ENCODE assay signal across 9 mouse cellular contexts in the genomic region with DNA sequence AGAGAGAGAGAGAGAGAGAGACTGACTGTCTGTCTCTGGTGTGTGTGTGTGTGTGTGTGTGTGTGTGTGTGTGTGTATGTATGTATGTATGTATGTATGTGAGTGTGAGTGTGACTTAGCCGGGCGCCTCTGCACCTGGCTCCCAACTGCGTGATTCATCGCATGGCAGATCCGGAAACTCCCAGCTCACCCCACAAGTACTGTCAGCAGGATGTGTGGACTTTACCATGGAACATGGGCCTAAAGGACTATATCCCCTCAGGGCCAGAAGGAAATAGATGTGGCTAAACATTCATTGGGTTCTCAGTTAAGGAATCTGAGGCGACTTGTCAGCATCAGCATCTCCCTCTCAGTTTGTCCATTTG. TPM values are rescaled to one million over a fixed set of nuclear protein-coding genes. Genes with fewer than 3 reads are reported as not detected.
DNase-seq lines count a peak whose midpoint lies in the region; ATAC-seq and TF ChIP-seq lines count a peak whose summit lies in the region.
"Had no signal": no experiment of that assay in that cellular context is flagged by ENCODE, and none has a peak within 500 bp of the region (broad histone marks: within the 10 kb centered on the region; RNA-seq: fewer than 3 reads in every experiment).

No protein-coding gene starts in this region.

- peak overlapping the region; percentile 55 for H3K9ac ChIP-seq in hindbrain, embryonic 15.5 days

- TF ChIP-seq CTCF in cerebellum, adult 2 months (IDR thresholded peaks at IDR 0.05; ENCODE audit: borderline replicate concordance, insufficient read depth, low read depth, low read length), result no peak

- H3K9me3 ChIP-seq in hindbrain, embryonic 15.5 days, result no peaks in the 10 kb centered on the region

- 8% methylated on average over 6 of the region's 6 CpGs for WGBS in cerebellum, adult 2 months
- WGBS in hindbrain, embryonic 15.5 days, result 25% methylated on average over 6 of the region's 6 CpGs

- H3K4me2 ChIP-seq in hindbrain, embryonic 15.5 days, result peak overlapping the region; percentile 56

- H3K27ac ChIP-seq in cerebellum, adult 2 months (ENCODE audit: insufficient read depth, low read length), result no peak overlapping the region
- H3K27ac ChIP-seq in hindbrain, embryonic 15.5 days (replicated peaks), result no peak overlapping the region

- no peak for ATAC-seq in hindbrain, embryonic 15.5 days (ENCODE audit: low FRiP score, low read depth)

- peak in 1 of 2 experiments; percentile 11 for DNase-seq in cerebellum, adult 2 months
- DNase-seq in cerebellum, adult 8-10 months, result no peak
- DNase-seq in urinary bladder, postnatal 14 days (ENCODE audit: low spot score), result peak; percentile 8
- DNase-seq in urinary bladder, adult 2 months (ENCODE audit: low spot score), result no peak
- peak; percentile 5 for DNase-seq in mesoderm, embryonic 11.5 days (ENCODE audit: low read depth, low spot score)
- no peak for DNase-seq in spleen, adult 12 weeks (ENCODE audit: low spot score)
- DNase-seq in gastrocnemius, postnatal 4 days (ENCODE audit: low spot score in 2 of 2), result no peak

- H3K27me3 ChIP-seq in cerebellum, adult 2 months (ENCODE audit: control insufficient read depth, insufficient read depth, low read length), result no peaks in the 10 kb centered on the region
- H3K27me3 ChIP-seq in hindbrain, embryonic 15.5 days, result no peaks in the 10 kb centered on the region
- H3K27me3 ChIP-seq: Patski had no signal

- H3K4me3 ChIP-seq in cerebellum, adult 2 months (replicated peaks; ENCODE audit: insufficient read depth, low read depth, low read length), result peak overlapping the region; percentile 73
- H3K4me3 ChIP-seq in hindbrain, embryonic 15.5 days, result peak overlapping the region; percentile 93

- peaks cover 3% of the 10 kb centered on the region; the same call in 1 of the 2 replicates for H3K36me3 ChIP-seq in hindbrain, embryonic 15.5 days

- no peak for TF ChIP-seq POLR2A in cerebellum, adult 2 months (IDR thresholded peaks at IDR 0.05; ENCODE audit: borderline replicate concordance, insufficient read depth, low read length)

- no peaks in the 10 kb centered on the region; the same call in 1 of the 2 replicates for H3K4me1 ChIP-seq in cerebellum, adult 2 months (ENCODE audit: control insufficient read depth, insufficient read depth, low read length)
- H3K4me1 ChIP-seq in hindbrain, embryonic 15.5 days (replicated peaks), result peaks cover 20% of the 10 kb centered on the region

RNA-seq across cellular contexts. Expression of gene Efl1, which starts 0.6 kb away (rescaled TPM):
- 8.9 and 9.2 TPM in 2 replicates for polyA plus RNA-seq in cerebellum, adult 2 months (2012; rRNA removed)
- polyA plus RNA-seq in urinary bladder, adult 2 months (2012; rRNA removed), result 7.5 and 8.7 TPM in 2 replicates
- polyA plus RNA-seq in hindbrain, embryonic 15.5 days (2015; fragmentation: Nextera tagmentation; extraction: Ambion mirVana), result 19.3 and 19.5 TPM in 2 replicates
- 10 to 100 TPM; 14.5 to 19.9 TPM for total RNA-seq in gastrocnemius, postnatal 4 days (2021)

RNA-seq across cellular contexts. Expression of gene Saxo2, which starts 0.7 kb away (rescaled TPM):
- polyA plus RNA-seq in cerebellum, adult 2 months (2012; rRNA removed), result 11.4 and 11.9 TPM in 2 replicates
- 4.7 and 5.8 TPM in 2 replicates for polyA plus RNA-seq in urinary bladder, adult 2 months (2012; rRNA removed)
- polyA plus RNA-seq in hindbrain, embryonic 15.5 days (2015; fragmentation: Nextera tagmentation; extraction: Ambion mirVana), result 37.5 and 37.7 TPM in 2 replicates
- total RNA-seq in gastrocnemius, postnatal 4 days (2021), result 1 to 10 TPM; 3.0 to 3.3 TPM

Comparison
In these comparisons a context has a peak if more than half of its experiments do, and no peak if none do; other contexts are left out.
1. DNase-seq: peak in urinary bladder, postnatal 14 days (single experiment) and mesoderm, embryonic 11.5 days (single experiment); none in cerebellum, adult 8-10 months (single experiment), urinary bladder, adult 2 months (single experiment), spleen, adult 12 weeks (single experiment) and gastrocnemius, postnatal 4 days (0 of 2).